Mouse (Mus musculus): ENCODE data around the gene Col4a3bp. TPM values are rescaled to one million over a fixed set of nuclear protein-coding genes. Genes with fewer than 3 reads are reported as not detected.

The Col4a3bp gene
- polyA plus RNA-seq (2014; fragmentation: Nextera tagmentation; extraction: Ambion mirVana) = 10.7 TPM in 2 replicates

GRCm38 (mm10) chr13:96542081-96542889, at the start of gene Col4a3bp, which contains the start of gene Polk:
Gene Col4a3bp, plus strand, starts transcription at chr13:96542618.
Gene Polk, minus strand, starts transcription at chr13:96542579.
- H3K27ac ChIP-seq (ENCODE audit: low read depth) = peak within 1 kb of the TSS; percentile 89
- under 1% methylated on average over 47 of the region's 50 CpGs for WGBS
- H3K27me3 ChIP-seq (ENCODE audit: insufficient read depth, low read length) = no peaks in the 10 kb centered on the region
- no peaks in the 10 kb centered on the region for H3K4me1 ChIP-seq (ENCODE audit: insufficient read depth)
- peak within 1 kb of the TSS; percentile 88 for H3K4me2 ChIP-seq
- H3K9me3 ChIP-seq (ENCODE audit: low read depth, low read length) = no peaks in the 10 kb centered on the region
- ATAC-seq (ENCODE audit: insufficient read depth) = peak; percentile 98
- peak within 1 kb of the TSS; percentile 93 for H3K4me3 ChIP-seq (ENCODE audit: low read depth, low read length)
- no peak for TF ChIP-seq CTCF (IDR thresholded peaks at IDR 0.05; ENCODE audit: low read depth)
- H3K9ac ChIP-seq = peak within 1 kb of the TSS; percentile 91
- DNase-seq = peak; percentile 98
- no peaks in the 10 kb centered on the region for H3K36me3 ChIP-seq (ENCODE audit: insufficient read depth)

- 80% methylated on average over 8 of the region's 8 CpGs for WGBS
- Histone ChIP-seq H3K9ac (no peak overlapping the region), H3K4me3 (ENCODE audit: low read depth, low read length) (no peak overlapping the region), H3K27ac (ENCODE audit: low read depth) (no peak overlapping the region), H3K4me1 (ENCODE audit: insufficient read depth) (no peaks in the 10 kb centered on the region), H3K9me3 (ENCODE audit: low read depth, low read length) (no peaks in the 10 kb centered on the region), H3K4me2 (no peak overlapping the region), H3K36me3 (ENCODE audit: insufficient read depth) (peaks cover 9% of the 10 kb centered on the region), H3K27me3 (ENCODE audit: insufficient read depth, low read length) (no peaks in the 10 kb centered on the region)
- ATAC-seq (ENCODE audit: insufficient read depth) = no peak
- TF ChIP-seq CTCF (IDR thresholded peaks at IDR 0.05; ENCODE audit: low read depth) = no peak
- no peak for DNase-seq
Observed at GRCm38 (mm10) chr13:96496630-96497029, 45.8 kb upstream of the Col4a3bp start.

- Histone ChIP-seq H3K4me1 (ENCODE audit: insufficient read depth) (no peaks in the 10 kb centered on the region), H3K4me3 (ENCODE audit: low read depth, low read length) (no peak overlapping the region), H3K9me3 (ENCODE audit: low read depth, low read length) (no peaks in the 10 kb centered on the region), H3K4me2 (no peak overlapping the region), H3K36me3 (ENCODE audit: insufficient read depth) (peaks cover 14% of the 10 kb centered on the region), H3K27me3 (ENCODE audit: insufficient read depth, low read length) (no peaks in the 10 kb centered on the region), H3K27ac (ENCODE audit: low read depth) (no peak overlapping the region), H3K9ac (no peak overlapping the region)
- 80% methylated on average over 2 of the region's 2 CpGs for WGBS
- ATAC-seq (ENCODE audit: insufficient read depth) = no peak
- no peak for TF ChIP-seq CTCF (IDR thresholded peaks at IDR 0.05; ENCODE audit: low read depth)
- DNase-seq = no peak
Observed at GRCm38 (mm10) chr13:96499891-96500290, 42.5 kb upstream of the Col4a3bp start.

- Histone ChIP-seq H3K36me3 (ENCODE audit: insufficient read depth) (peaks cover 7% of the 10 kb centered on the region; the same call in 1 of the 2 replicates), H3K9me3 (ENCODE audit: low read depth, low read length) (no peaks in the 10 kb centered on the region), H3K4me3 (ENCODE audit: low read depth, low read length) (no peak overlapping the region), H3K9ac (no peak overlapping the region), H3K27ac (ENCODE audit: low read depth) (no peak overlapping the region), H3K4me1 (ENCODE audit: insufficient read depth) (no peaks in the 10 kb centered on the region), H3K4me2 (no peak overlapping the region), H3K27me3 (ENCODE audit: insufficient read depth, low read length) (no peaks in the 10 kb centered on the region)
- ATAC-seq (ENCODE audit: insufficient read depth) = no peak
- no peak for TF ChIP-seq CTCF (IDR thresholded peaks at IDR 0.05; ENCODE audit: low read depth)
- WGBS = 37% methylated on average over 4 of the region's 4 CpGs
- peak; percentile 65 for DNase-seq
Observed at GRCm38 (mm10) chr13:96505661-96506060, 36.8 kb upstream of the Col4a3bp start.

GRCm38 (mm10) chr13:96506313-96506712, 36.1 kb upstream of the Col4a3bp start:
- no peak for TF ChIP-seq CTCF (IDR thresholded peaks at IDR 0.05; ENCODE audit: low read depth)

GRCm38 (mm10) chr13:96507541-96507940, 34.9 kb upstream of the Col4a3bp start:
- no peak; the same call in 1 of the 2 replicates for ATAC-seq (ENCODE audit: insufficient read depth)
- 58% methylated on average over 4 of the region's 4 CpGs for WGBS

More at GRCm38 (mm10) chr13:96506313-96506712, 36.1 kb upstream of the Col4a3bp start:
- DNase-seq (no peak), ATAC-seq (ENCODE audit: insufficient read depth) (no peak)
- H3K4me2 ChIP-seq = no peak overlapping the region
- no peak overlapping the region for H3K4me3 ChIP-seq (ENCODE audit: low read depth, low read length)
- WGBS = 61% methylated on average over 6 of the region's 6 CpGs
- no peaks in the 10 kb centered on the region for H3K4me1 ChIP-seq (ENCODE audit: insufficient read depth)
- H3K36me3 ChIP-seq (ENCODE audit: insufficient read depth) = peaks cover 4% of the 10 kb centered on the region; the same call in 1 of the 2 replicates
- no peaks in the 10 kb centered on the region for H3K9me3 ChIP-seq (ENCODE audit: low read depth, low read length)
- no peak overlapping the region for H3K9ac ChIP-seq
- H3K27me3 ChIP-seq (ENCODE audit: insufficient read depth, low read length) = no peaks in the 10 kb centered on the region
- H3K27ac ChIP-seq (ENCODE audit: low read depth) = no peak overlapping the region

GRCm38 (mm10) chr13:96510635-96511034, 31.8 kb upstream of the Col4a3bp start:
- Histone ChIP-seq H3K4me3 (ENCODE audit: low read depth, low read length) (no peak overlapping the region), H3K27ac (ENCODE audit: low read depth) (no peak overlapping the region), H3K9ac (no peak overlapping the region), H3K36me3 (ENCODE audit: insufficient read depth) (no peaks in the 10 kb centered on the region), H3K4me1 (ENCODE audit: insufficient read depth) (peaks cover 8% of the 10 kb centered on the region; the same call in 1 of the 2 replicates), H3K9me3 (ENCODE audit: low read depth, low read length) (no peaks in the 10 kb centered on the region), H3K4me2 (no peak overlapping the region), H3K27me3 (ENCODE audit: insufficient read depth, low read length) (no peaks in the 10 kb centered on the region)
- no peak for TF ChIP-seq CTCF (IDR thresholded peaks at IDR 0.05; ENCODE audit: low read depth)
- WGBS = 66% methylated on average over 13 of the region's 13 CpGs
- ATAC-seq (ENCODE audit: insufficient read depth) (no peak), DNase-seq (peak; percentile 15)

More at GRCm38 (mm10) chr13:96507541-96507940, 34.9 kb upstream of the Col4a3bp start:
- H3K36me3 ChIP-seq (ENCODE audit: insufficient read depth) = peaks cover 4% of the 10 kb centered on the region; the same call in 1 of the 2 replicates
- TF ChIP-seq CTCF (IDR thresholded peaks at IDR 0.05; ENCODE audit: low read depth) = no peak
- DNase-seq = peak; percentile 71
- H3K9me3 ChIP-seq (ENCODE audit: low read depth, low read length) = no peaks in the 10 kb centered on the region
- no peaks in the 10 kb centered on the region for H3K27me3 ChIP-seq (ENCODE audit: insufficient read depth, low read length)
- H3K4me2 ChIP-seq = no peak overlapping the region
- no peak overlapping the region for H3K9ac ChIP-seq
- H3K4me3 ChIP-seq (ENCODE audit: low read depth, low read length) = no peak overlapping the region
- no peak overlapping the region for H3K27ac ChIP-seq (ENCODE audit: low read depth)
- peaks cover 4% of the 10 kb centered on the region; the same call in 1 of the 2 replicates for H3K4me1 ChIP-seq (ENCODE audit: insufficient read depth)
